Mouse (Mus musculus): ENCODE measurements around the gene Olfr1493-ps1. TPM values are rescaled to one million over a fixed set of nuclear protein-coding genes. Genes with fewer than 3 reads are reported as not detected.

The Olfr1493-ps1 gene
- polyA plus RNA-seq (2012; rRNA removed) = not detected in 2 replicates

GRCm38 (mm10) chr19:13722978-13723377 is at the start of gene Olfr1493-ps1:
Gene Olfr1493-ps1, plus strand, starts transcription at chr19:13723278.

GRCm38 (mm10) chr19:13696968-13697367 is 26.1 kb upstream of the Olfr1493-ps1 start, which contains the start of gene Olfr1491:
Gene Olfr1491, plus strand, starts transcription at chr19:13697268.

GRCm38 (mm10) chr19:13739428-13739827 is 16.4 kb downstream of the Olfr1493-ps1 start, which contains the start of gene Olfr1494:
Gene Olfr1494, plus strand, starts transcription at chr19:13739728.

DNA sequence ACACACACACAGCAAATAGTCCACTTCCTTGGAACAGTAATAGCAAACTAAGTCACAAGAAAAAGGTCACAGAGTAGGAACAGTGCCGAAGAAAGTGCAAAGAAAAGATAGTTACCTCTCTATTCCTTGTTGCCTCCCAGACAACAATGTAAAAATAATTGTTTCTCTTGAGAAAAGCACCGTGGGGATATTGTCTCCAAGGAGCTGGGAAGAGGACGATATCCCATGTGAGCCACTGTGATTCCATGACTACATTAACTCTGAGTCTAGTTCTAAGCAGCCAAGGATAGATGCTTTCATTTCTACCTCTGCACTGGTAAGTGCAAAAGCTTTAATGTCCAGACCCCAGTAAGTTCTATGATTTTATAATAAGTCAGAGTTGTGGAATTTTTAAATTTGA is 41.2 kb downstream of the Olfr1493-ps1 start, which contains the start of gene Olfr1495:
Olfr1495 (plus strand) TSS at position 301 of the 400 bp plus-strand sequence.

GRCm38 (mm10) chr19:13777578-13777977 is 54.5 kb downstream of the Olfr1493-ps1 start, which contains the start of gene Olfr1496:
Gene Olfr1496, plus strand, starts transcription at chr19:13777878.

Other genes with a start within 250 kb of the Olfr1493-ps1 start
- gene Olfr1475, start 243.1 kb upstream of the Olfr1493-ps1 start, polyA plus RNA-seq (2012; rRNA removed) = not detected in 2 replicates
- gene Olfr1477, start 222.7 kb upstream of the Olfr1493-ps1 start, polyA plus RNA-seq (2012; rRNA removed) = not detected in 2 replicates
- gene Olfr1480, start 195.4 kb upstream of the Olfr1493-ps1 start, polyA plus RNA-seq (2012; rRNA removed) = not detected in 2 replicates
- gene Olfr1484, start 139.8 kb upstream of the Olfr1493-ps1 start, polyA plus RNA-seq (2012; rRNA removed) = not detected in 2 replicates
- not detected in 2 replicates for gene Olfr1487, start 105.9 kb upstream of the Olfr1493-ps1 start, polyA plus RNA-seq (2012; rRNA removed)
- gene Olfr1489, start 91.7 kb upstream of the Olfr1493-ps1 start, polyA plus RNA-seq (2012; rRNA removed) = not detected in 2 replicates
- not detected in 2 replicates for gene Olfr1490, start 72.2 kb upstream of the Olfr1493-ps1 start, polyA plus RNA-seq (2012; rRNA removed)
- not detected in 2 replicates for gene Olfr1491, start 26.0 kb upstream of the Olfr1493-ps1 start, polyA plus RNA-seq (2012; rRNA removed)
- not detected in 2 replicates for gene Olfr1494, start 16.4 kb downstream of the Olfr1493-ps1 start, polyA plus RNA-seq (2012; rRNA removed)
- not detected in 2 replicates for gene Olfr1495, start 41.3 kb downstream of the Olfr1493-ps1 start, polyA plus RNA-seq (2012; rRNA removed)
- not detected in 2 replicates for gene Olfr1496, start 54.6 kb downstream of the Olfr1493-ps1 start, polyA plus RNA-seq (2012; rRNA removed)
- not detected in 2 replicates for gene Olfr1497, start 74.9 kb downstream of the Olfr1493-ps1 start, polyA plus RNA-seq (2012; rRNA removed)
- not detected in 2 replicates for gene Olfr1499, start 96.2 kb downstream of the Olfr1493-ps1 start, polyA plus RNA-seq (2012; rRNA removed)
- gene Olfr1500, start 107.2 kb downstream of the Olfr1493-ps1 start, polyA plus RNA-seq (2012; rRNA removed) = not detected in 2 replicates
- not detected in 2 replicates for gene Olfr1501, start 127.4 kb downstream of the Olfr1493-ps1 start, polyA plus RNA-seq (2012; rRNA removed)
- not detected in 2 replicates for gene Olfr1502, start 138.5 kb downstream of the Olfr1493-ps1 start, polyA plus RNA-seq (2012; rRNA removed)
- gene Olfr1504, start 174.7 kb downstream of the Olfr1493-ps1 start, polyA plus RNA-seq (2012; rRNA removed) = not detected in 2 replicates
- gene Olfr1505, start 190.3 kb downstream of the Olfr1493-ps1 start, polyA plus RNA-seq (2012; rRNA removed) = not detected in 2 replicates